40 mouse cellular contexts compared by ENCODE assay signal in genomic region chr10:52398715-52399114, GRCm38 (mm10). TPM values are rescaled to one million over a fixed set of nuclear protein-coding genes. Genes with fewer than 3 reads are reported as not detected.
"Had no signal": no experiment of that assay in that cellular context is flagged by ENCODE, and none has a peak within 500 bp of the region (broad histone marks: within the 10 kb centered on the region; RNA-seq: fewer than 3 reads in every experiment).

No protein-coding gene starts in this region.

- ATAC-seq: hindbrain, postnatal 0 days; intestine, embryonic 16.5 days had no signal

- H3K4me2 ChIP-seq: heart, embryonic 12.5 days; hindbrain, embryonic 13.5 days; hindbrain, embryonic 15.5 days; limb, embryonic 12.5 days; liver, embryonic 11.5 days; liver, embryonic 13.5 days; liver, embryonic 15.5 days had no signal

- H3K4me3 ChIP-seq: gastrocnemius, adult 2 months; heart, embryonic 10.5 days; heart, embryonic 12.5 days; hindbrain, embryonic 10.5 days; hindbrain, embryonic 13.5 days; hindbrain, embryonic 15.5 days; layer of hippocampus, adult 2 months; limb, embryonic 10.5 days; limb, embryonic 12.5 days; liver, embryonic 13.5 days; liver, embryonic 15.5 days had no signal

- H3K9ac ChIP-seq: heart, embryonic 12.5 days; hindbrain, embryonic 13.5 days; hindbrain, embryonic 15.5 days; limb, embryonic 12.5 days; liver, embryonic 13.5 days; liver, embryonic 15.5 days had no signal

- H3K27me3 ChIP-seq: heart, embryonic 12.5 days; hindbrain, embryonic 13.5 days; hindbrain, embryonic 15.5 days; limb, embryonic 12.5 days; liver, embryonic 13.5 days; liver, embryonic 15.5 days had no signal

- DNase-seq: gastrocnemius, adult 2 months; gastrocnemius, postnatal 10 days; gastrocnemius, postnatal 25 days; heart, adult 18-20 months; heart, postnatal 10 days; heart, postnatal 4 days; kidney, adult 11 months; kidney, adult 2 months; kidney, postnatal 10 days; kidney, postnatal 25 days; kidney, postnatal 4 days; liver; liver, embryonic 13.5 days had no signal

- H3K9me3 ChIP-seq: heart, embryonic 10.5 days; heart, embryonic 12.5 days; hindbrain, embryonic 10.5 days; hindbrain, embryonic 13.5 days; hindbrain, embryonic 15.5 days; limb, embryonic 10.5 days; limb, embryonic 12.5 days; liver, embryonic 13.5 days; liver, embryonic 15.5 days had no signal

- H3K36me3 ChIP-seq: heart, embryonic 10.5 days; heart, embryonic 12.5 days; hindbrain, embryonic 10.5 days; hindbrain, embryonic 13.5 days; hindbrain, embryonic 15.5 days; limb, embryonic 10.5 days; limb, embryonic 12.5 days; liver, embryonic 13.5 days; liver, embryonic 15.5 days had no signal

- H3K4me1 ChIP-seq: heart, embryonic 10.5 days; heart, embryonic 12.5 days; hindbrain, embryonic 10.5 days; hindbrain, embryonic 13.5 days; hindbrain, embryonic 15.5 days; limb, embryonic 10.5 days; limb, embryonic 12.5 days; liver, embryonic 13.5 days; liver, embryonic 15.5 days had no signal

- H3K27ac ChIP-seq: gastrocnemius, adult 2 months; heart, embryonic 10.5 days; hindbrain, embryonic 10.5 days; hindbrain, embryonic 13.5 days; hindbrain, embryonic 15.5 days; hindbrain, postnatal 0 days; layer of hippocampus, adult 2 months; limb, embryonic 10.5 days; limb, embryonic 12.5 days; liver, embryonic 13.5 days; liver, embryonic 15.5 days had no signal

RNA-seq across cellular contexts. Expression of gene Nepn, which starts 9.9 kb away (rescaled TPM):
- total RNA-seq: gastrocnemius, adult 2 months; gastrocnemius, postnatal 10 days; granulocyte monocyte progenitor cell, adult 5-6 weeks; heart, postnatal 10 days; hindbrain, postnatal 0 days; layer of hippocampus, adult 2 months; layer of hippocampus, postnatal 10 days; layer of hippocampus, postnatal 25 days; left cerebral cortex, adult 8-10 months; left cerebral cortex, postnatal 14 days; left cerebral cortex, postnatal 36 days had no signal
- polyA plus RNA-seq: heart, embryonic 12.5 days; heart, embryonic 14.5 days; heart, embryonic 16.5 days; hindbrain, embryonic 10.5 days; hindbrain, embryonic 13.5 days; hindbrain, embryonic 15.5 days; hindbrain, postnatal 0 days; kidney, embryonic 14.5 days; limb, embryonic 10.5 days; liver, embryonic 13.5 days; liver, embryonic 15.5 days had no signal

RNA-seq across cellular contexts. Expression of gene Gm26741, which starts 40.1 kb away (rescaled TPM):
- total RNA-seq: gastrocnemius, adult 2 months; gastrocnemius, postnatal 10 days; gastrocnemius, postnatal 25 days; gastrocnemius, postnatal 4 days; granulocyte monocyte progenitor cell, adult 5-6 weeks; heart, adult 18-20 months; heart, adult 8-10 months; heart, postnatal 10 days; heart, postnatal 25 days; heart, postnatal 4 days; hindbrain, postnatal 0 days; layer of hippocampus, adult 2 months; layer of hippocampus, postnatal 10 days; layer of hippocampus, postnatal 25 days; left cerebral cortex, adult 8-10 months; left cerebral cortex, postnatal 14 days; left cerebral cortex, postnatal 36 days had no signal
- polyA plus RNA-seq: heart, embryonic 10.5 days; heart, embryonic 12.5 days; heart, embryonic 14.5 days; heart, embryonic 16.5 days; hindbrain, embryonic 10.5 days; hindbrain, embryonic 13.5 days; hindbrain, embryonic 15.5 days; hindbrain, postnatal 0 days; intestine, embryonic 14.5 days; intestine, embryonic 16.5 days; kidney, adult 2 months; kidney, embryonic 14.5 days; kidney, embryonic 16.5 days; limb, embryonic 10.5 days; limb, embryonic 12.5 days; limb, embryonic 14.5 days; liver, embryonic 11.5 days; liver, embryonic 13.5 days; liver, embryonic 15.5 days had no signal
